Mouse (Mus musculus) urinary bladder, adult 2 months (tissue): ENCODE results near the gene Cdk20. TPM values are rescaled to one million over a fixed set of nuclear protein-coding genes. Genes with fewer than 3 reads are reported as not detected.

ENCODE experiments used
- DNase-seq: peaks from one replicate; pipeline ENCODE4 v3.0.0; 2022; ENCODE audit warnings: low spot score
- polyA plus RNA-seq: library from polyadenylated mRNA; depleted of rRNA; stranded (reverse); fragments of >200 nt; gene quantifications from 2 replicates; pipeline ENCODE4 v1.2.3, GENCODE M21; 2012; rRNA removed

Cdk20 gene
- polyA plus RNA-seq, result 8.2 and 8.6 TPM in 2 replicates

DNA sequence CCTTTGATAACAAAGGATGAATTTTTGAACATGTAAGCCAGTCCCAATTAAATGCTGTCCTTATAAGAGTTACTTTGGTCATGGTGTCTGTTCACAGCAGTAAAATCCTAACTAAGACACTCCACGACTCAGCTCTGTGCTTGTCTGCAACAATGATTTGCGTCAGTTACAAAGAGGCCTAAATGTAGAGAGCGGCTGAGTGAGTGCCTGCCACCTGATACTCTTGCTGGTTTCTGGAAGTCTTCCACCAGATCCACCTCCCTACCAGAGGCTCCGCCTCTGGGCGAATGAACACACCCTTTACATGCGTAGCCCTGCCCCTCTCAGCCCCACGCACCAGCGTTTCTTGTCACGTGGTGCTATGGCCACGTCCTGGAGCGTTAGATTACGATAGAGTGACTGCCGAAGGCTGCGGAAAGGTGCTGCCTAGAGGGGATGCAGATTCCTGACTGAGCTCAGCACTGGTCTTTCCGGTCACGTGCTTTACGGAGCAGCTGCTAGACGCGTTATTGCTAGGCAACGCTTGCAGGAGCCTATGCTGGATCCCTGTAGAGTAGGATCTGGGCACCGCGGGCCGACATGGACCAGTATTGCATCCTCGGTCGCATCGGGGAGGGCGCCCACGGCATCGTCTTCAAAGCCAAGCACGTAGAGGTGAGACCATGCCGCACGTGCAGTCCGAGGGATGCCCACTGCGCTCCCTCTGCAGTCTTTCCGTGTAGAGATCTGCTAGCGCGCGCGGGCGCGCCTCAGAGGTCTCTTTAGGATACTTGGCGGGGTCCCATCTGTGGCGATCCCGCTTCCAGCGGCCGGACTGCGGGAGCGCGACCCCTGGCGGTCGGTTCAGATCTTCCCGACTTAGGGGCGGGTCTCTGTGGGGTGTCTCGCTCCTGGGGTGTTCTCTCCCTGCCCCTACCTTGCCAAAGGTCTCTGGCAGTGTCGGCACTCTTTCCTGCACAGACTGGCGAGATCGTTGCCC, at the start of gene Cdk20:
Gene Cdk20 (plus strand): TSS at position 298 of the 979 bp plus-strand sequence.
- peak; percentile 67 for DNase-seq

GRCm38 (mm10) chr13:64384937-64385336, 47.2 kb upstream of the Cdk20 start:
- DNase-seq, result no peak

DNA sequence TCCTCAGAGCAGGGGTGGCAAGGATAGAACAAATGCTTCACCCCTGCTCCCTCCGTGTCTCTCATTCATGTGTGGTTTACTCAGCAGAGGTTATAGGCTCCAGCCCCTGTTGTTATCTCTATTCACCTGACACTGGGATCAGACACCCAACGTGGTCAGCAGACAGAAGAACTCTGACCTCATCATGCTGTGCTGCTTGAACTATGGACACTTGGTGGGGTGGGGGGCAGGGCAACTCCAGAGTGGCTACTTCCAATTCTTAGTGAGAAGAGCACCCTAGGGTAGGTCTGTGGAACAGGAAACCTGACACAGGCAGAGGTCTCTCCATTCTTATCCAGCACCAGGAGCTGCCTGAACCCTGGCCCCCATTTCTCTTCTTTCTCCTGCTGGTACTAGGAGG, 46.1 kb upstream of the Cdk20 start:
- no peak for DNase-seq

DNA sequence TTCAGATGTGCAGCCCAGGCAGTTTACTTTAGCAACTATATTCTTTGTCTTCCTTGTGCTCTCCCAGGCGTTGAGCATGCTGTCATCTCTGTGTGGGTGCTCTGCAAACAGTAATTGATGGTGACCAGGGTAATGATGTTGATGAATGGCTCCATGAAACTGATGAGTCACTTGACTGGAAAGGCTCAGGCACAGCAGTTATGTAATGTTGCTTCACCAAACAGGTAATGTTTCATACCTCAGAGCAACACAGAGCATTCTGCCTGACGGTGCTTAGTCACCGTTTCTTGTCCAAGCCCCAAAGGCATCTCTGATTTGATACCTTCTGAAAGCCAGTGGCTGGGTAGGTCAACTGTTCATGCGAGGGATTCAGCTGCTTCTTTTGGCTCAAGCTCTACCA, 43.7 kb upstream of the Cdk20 start:
- DNase-seq, result no peak

DNA sequence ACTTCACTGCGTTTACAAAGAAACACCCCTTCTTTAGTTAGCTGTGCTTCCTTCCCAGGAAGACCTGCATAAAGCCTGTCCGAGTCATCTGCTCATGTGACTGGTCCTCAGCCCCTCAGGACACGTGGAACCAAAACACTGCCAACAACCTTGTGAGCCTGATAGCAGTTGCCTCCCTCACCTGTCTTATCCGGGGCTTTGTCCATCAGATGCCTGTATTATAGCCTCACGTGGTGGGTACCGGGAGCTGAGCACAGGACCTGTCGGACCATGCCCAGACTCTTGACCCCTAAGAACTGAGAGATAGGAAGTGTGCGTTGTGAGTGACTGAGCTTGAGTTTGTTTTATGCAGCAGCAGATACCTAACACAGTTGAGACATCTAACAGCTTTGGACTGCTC, 35.1 kb upstream of the Cdk20 start:
- DNase-seq, result no peak

GRCm38 (mm10) chr13:64398065-64398464, 34.0 kb upstream of the Cdk20 start:
- DNase-seq, result no peak

DNA sequence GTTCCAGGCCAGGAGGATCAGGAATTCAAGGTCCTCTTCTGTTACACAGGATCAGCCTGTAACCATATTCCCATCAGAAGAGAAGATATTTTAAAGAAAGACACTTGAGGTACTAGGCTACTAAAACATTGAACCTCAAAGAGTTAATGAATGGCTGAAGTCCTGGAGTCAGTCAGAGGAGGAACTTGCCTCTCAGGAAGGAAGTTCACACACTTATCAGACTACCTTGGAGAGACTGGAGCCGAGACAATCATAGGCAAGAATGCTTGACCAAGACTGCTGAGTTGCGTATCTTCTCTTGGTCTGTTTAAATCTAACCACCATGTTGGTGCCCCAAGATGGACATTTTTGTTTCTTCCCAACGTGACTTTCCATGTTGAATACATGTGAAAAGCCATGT, 32.2 kb upstream of the Cdk20 start:
- no peak for DNase-seq

GRCm38 (mm10) chr13:64400801-64401361, 31.2 kb upstream of the Cdk20 start:
- DNase-seq, result no peak

DNA sequence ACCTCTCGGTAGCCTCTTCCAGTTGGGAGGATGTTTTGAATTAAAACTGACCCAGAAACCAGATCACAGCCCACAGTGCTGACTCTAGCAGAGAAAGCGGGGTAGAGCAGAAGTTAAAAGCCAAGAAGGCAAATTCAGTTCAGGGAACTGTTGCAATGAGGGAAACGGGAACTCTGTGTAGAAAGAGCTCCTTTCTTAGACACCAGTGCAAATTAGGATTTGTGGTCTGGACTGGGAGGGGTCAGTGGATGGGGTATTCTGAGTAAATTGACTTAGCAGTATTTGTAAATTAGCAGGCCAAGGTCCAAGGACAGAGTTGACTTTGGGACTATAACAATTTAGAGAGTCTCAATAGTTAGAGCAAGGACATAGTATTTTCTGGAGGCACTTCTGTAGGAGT, 30.1 kb upstream of the Cdk20 start:
- DNase-seq, result no peak

DNA sequence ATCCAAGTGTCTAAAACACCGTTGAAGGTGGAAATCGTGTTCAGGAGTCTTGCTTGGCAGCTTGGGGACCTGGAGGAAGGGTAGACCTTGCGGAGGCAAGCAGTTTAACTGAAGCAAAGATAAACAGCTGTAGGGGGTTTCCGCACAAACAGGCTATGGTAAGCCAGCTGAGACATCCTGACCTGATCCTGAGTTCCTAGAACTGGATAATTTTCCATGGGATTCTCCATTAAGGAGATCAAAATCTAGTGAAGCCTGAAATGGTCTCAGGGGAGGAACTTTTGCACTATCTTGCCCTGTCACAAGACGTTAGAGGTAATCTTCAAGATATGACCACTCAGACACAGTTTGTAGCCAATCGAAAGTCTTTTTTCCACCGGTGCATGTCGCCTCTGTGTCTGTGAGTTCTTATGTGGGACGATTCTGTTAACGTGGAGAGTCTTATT, 29.6 kb upstream of the Cdk20 start:
- DNase-seq, result no peak

GRCm38 (mm10) chr13:64402951-64403460, 29.1 kb upstream of the Cdk20 start:
- no peak for DNase-seq

DNA sequence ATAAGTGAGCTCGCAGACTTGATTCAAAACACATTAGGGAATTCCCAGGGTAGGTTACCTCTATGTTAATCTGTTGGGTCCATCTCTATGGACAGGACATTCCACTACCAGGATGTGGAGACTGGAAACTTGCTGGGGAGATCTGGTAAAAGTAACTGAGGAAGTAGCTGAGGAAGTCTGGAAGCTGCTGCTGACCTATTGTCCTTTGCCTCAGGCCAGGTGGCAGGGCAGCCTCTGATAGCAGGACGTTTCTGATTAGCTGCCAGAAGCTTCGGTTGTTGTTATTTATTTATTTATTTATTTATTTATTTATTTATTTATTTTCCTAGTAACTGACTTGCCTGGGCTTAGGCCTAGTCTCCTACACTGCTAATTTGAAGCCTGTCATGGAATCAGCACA, 28.6 kb upstream of the Cdk20 start:
- no peak for DNase-seq

DNA sequence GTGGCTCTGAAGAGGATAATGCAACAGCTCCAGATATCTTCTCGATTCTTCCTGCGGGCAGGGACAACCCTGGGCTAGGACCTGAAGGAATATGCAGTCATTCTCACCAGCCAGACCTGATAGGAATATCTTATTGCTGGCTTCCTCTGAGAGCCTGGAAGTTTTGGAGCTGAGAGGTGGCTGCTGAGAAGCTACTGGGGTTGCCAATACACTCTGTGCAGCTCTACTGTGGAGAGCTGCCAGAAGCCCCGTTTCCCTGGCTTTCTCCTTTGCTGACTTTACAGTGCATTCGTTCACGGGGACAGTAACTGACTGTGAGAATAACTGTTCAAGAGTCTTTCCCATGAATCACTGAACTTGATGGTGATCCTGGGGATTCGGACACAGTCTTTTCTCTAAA, 26.6 kb upstream of the Cdk20 start:
- DNase-seq, result no peak

GRCm38 (mm10) chr13:64407992-64408391, 24.1 kb upstream of the Cdk20 start:
- no peak for DNase-seq

GRCm38 (mm10) chr13:64410604-64411003, 21.5 kb upstream of the Cdk20 start:
- DNase-seq, result no peak

- DNase-seq, result no peak
Measured at GRCm38 (mm10) chr13:64411282-64411681, 20.8 kb upstream of the Cdk20 start.

GRCm38 (mm10) chr13:64412752-64413257, 19.3 kb upstream of the Cdk20 start:
- no peak for DNase-seq

- DNase-seq, result no peak
Measured at GRCm38 (mm10) chr13:64415659-64416058, 16.5 kb upstream of the Cdk20 start.

GRCm38 (mm10) chr13:64416955-64417601, 15.0 kb upstream of the Cdk20 start:
- no peak for DNase-seq

DNA sequence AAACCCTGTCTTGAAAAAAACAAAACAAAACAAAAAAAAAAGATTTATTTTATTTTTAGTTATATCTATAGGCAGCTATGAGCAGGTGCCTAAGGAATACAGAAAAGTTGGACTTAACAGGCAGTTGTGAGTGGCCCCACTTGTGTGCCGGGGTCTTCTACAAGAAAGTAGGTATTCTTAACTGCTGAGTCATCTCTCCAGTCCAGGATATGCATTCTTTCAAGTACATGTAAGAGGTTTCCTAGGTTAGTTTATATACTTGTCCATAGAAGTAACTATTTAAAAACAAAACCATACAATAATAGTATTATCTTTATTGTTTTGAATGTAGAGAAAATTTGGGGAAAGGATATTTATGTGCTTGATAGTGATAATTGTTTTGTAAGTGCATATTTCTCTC, 11.3 kb upstream of the Cdk20 start:
- no peak for DNase-seq

DNA sequence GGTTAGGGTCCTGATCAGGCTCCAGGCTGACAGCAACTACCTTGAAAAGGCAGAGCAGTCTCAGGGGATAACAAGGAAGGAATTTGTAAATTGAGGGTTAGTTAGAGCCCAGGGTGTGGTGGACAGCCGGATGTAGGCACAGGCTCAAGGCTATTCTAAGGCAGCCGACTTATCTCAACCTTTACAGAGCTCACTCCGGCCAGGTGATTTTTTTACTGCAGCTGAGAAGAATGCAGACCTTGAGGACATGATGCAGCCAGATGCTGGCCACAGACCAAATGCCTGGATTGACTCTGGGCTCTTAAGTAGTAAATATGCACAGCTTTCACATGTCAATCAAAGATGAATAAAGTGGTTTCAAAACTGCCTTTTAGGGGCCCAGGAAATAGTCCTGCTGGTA, 10.7 kb upstream of the Cdk20 start:
- no peak for DNase-seq

GRCm38 (mm10) chr13:64421952-64422606, 10.0 kb upstream of the Cdk20 start:
- no peak for DNase-seq
